Mouse (Mus musculus): ENCODE results near the gene Gm10160.
"Not testable (repeated sequence)": the region's sequence is repeated elsewhere in the genome, so short reads cannot be mapped to it uniquely, and the experiment has no call there.

Gm10160 gene

GRCm38 (mm10) chr7:81858968-81859721, 3.6 kb upstream of the Gm10160 start, which contains the start of gene Tm6sf1:
Gene Tm6sf1 (plus strand): TSS chr7:81859001.
- in situ Hi-C loops (cut with MboI; ENCODE audit: low sequenced_read_pairs), result no loop called here

DNA sequence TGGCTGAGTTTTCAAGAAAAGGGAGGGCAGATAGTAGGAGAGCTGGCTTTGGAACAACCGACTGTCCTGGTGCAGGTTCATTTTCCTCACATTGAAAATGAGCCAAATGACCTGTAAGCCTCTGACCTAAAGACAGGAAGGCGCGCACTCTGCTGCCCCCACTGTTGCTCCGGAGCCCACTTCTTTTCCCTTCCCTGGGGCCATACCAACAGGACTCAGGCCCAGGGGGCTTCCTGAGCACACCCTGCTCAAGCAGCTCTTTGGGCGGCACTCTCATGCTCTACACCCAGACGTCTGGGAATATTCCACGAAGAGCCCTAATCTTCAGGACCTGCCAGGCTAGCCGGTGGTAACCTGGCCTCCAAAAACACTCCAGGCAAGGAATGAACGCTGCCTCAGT, 2.6 kb upstream of the Gm10160 start:
- in situ Hi-C loops (cut with MboI; ENCODE audit: low sequenced_read_pairs), result no loop called here

DNA sequence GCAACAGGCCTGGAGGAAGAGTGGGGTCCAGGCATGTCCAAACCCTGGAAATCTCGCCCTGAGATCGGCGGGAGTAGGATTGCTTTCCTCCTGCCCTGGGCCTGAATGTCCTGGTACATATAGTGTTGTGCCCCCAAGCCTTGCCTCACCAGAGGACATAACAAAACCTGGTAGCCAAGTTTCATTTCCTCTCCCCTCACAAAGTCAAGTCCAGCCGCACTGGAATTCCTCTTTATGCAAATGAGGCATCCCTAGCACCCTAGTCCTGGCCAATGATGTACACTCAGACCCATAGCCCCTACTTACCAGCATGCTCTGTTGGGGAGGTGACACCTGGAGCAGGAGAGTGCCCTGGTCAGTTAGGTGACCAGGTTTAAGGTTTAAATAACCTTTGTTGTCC, 627 bp upstream of the Gm10160 start:
- in situ Hi-C loops (cut with MboI; ENCODE audit: low sequenced_read_pairs), result no loop called here

- in situ Hi-C loops (cut with MboI; ENCODE audit: low sequenced_read_pairs), result no loop called here
These were observed 856 bp downstream of the Gm10160 start for GRCm38 (mm10) chr7:81854568-81855307.

GRCm38 (mm10) chr7:81851706-81852105, 3.9 kb downstream of the Gm10160 start:
- in situ Hi-C loops (cut with MboI; ENCODE audit: low sequenced_read_pairs), result no loop called here

GRCm38 (mm10) chr7:81850171-81850570, 5.4 kb downstream of the Gm10160 start:
- in situ Hi-C loops (cut with MboI; ENCODE audit: low sequenced_read_pairs), result no loop called here

GRCm38 (mm10) chr7:81849633-81850032, 6.0 kb downstream of the Gm10160 start:
- in situ Hi-C loops (cut with MboI; ENCODE audit: low sequenced_read_pairs), result no loop called here

DNA sequence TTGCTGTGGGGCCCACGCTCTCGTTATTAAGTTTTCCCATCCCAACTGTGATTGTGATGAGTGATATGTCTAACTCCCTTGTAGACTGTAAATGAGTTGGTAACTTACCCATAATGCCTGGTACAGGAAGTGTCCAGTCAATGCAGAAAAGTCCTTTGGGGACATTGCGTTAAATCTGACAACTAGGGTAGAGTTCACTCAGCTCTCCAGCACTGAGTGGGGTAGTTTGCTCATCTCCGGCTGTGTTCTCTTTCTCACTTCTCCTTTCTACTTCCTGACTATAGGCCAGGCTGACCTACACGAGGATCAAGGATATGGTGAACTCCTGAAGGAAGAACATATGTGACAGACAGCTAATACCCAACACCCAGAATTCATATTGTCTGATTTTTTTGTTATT, 6.4 kb downstream of the Gm10160 start:
- in situ Hi-C loops (cut with MboI; ENCODE audit: low sequenced_read_pairs), result no loop called here

- in situ Hi-C loops (cut with MboI; ENCODE audit: low sequenced_read_pairs), result no loop called here
These were observed 7.8 kb downstream of the Gm10160 start for GRCm38 (mm10) chr7:81847777-81848176.

DNA sequence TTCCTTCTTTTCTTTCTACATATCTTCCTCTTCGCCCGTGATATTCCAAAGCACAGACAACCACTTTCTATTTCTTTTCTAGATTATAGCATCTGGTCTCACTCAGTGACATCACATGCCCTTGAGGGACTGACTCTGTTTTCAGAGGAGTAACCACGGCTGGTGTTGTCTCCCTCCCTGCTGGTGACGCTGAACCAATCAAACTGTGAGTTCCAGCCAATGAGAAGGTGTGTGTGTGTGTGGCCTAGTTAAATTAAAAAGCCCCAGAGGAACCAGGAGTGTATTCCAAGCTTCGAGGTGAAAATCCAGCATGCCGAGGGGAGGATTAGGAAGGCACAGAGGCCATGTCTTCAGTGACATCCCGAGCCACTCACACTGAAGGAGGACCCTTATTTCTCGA, 8.6 kb downstream of the Gm10160 start:
- in situ Hi-C loops (cut with MboI; ENCODE audit: low sequenced_read_pairs), result no loop called here

DNA sequence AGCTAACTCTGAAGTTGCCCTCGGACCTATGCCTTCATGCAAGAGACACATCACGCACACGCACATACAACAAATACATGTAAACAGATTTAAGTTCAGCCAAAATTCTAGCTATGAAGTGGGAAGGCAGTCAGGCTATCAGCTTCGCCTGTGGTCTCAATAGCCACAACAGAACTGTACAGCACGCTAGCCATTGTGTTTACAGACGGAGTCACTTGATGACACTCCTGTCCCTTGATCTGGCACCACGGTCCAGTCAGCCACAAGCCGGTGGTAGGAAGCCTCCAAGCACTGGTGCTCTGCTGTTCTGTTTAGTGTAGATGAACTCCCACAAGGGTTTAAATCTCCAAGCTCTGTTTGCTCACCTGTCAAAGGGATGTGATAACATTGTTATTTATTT, 9.6 kb downstream of the Gm10160 start:
- in situ Hi-C loops (cut with MboI; ENCODE audit: low sequenced_read_pairs), result no loop called here

- in situ Hi-C loops (cut with MboI; ENCODE audit: low sequenced_read_pairs), result no loop called here
These were observed 10.3 kb downstream of the Gm10160 start for GRCm38 (mm10) chr7:81845313-81845712.

DNA sequence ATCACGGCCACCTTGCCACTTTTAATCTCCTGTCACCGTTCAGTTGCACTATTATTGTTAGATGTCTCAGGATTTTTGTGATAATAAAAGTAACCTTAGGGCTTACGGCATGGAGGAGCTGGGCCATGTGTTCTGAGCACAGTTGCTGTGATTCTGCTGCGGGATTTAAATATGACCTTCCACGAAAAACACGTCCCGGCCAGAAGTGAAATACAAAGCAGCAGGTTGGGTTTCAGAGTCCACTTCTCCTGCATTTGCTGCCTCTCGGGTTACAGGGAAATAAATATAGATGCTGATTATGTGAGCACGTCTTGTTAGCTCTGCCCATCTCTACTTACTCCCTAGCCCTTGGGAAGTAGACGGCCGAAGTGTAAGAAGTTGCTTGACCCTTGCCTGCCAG, 10.8 kb downstream of the Gm10160 start:
- in situ Hi-C loops (cut with MboI; ENCODE audit: low sequenced_read_pairs), result no loop called here

GRCm38 (mm10) chr7:81843903-81844302, 11.7 kb downstream of the Gm10160 start:
- in situ Hi-C loops (cut with MboI; ENCODE audit: low sequenced_read_pairs), result no loop called here

- in situ Hi-C loops (cut with MboI; ENCODE audit: low sequenced_read_pairs), result no loop called here
These were observed 12.6 kb downstream of the Gm10160 start for GRCm38 (mm10) chr7:81842998-81843397.

GRCm38 (mm10) chr7:81842141-81842540, 13.5 kb downstream of the Gm10160 start:
- in situ Hi-C loops (cut with MboI; ENCODE audit: low sequenced_read_pairs), result no loop called here

GRCm38 (mm10) chr7:81841439-81841838, 14.2 kb downstream of the Gm10160 start:
- in situ Hi-C loops (cut with MboI; ENCODE audit: low sequenced_read_pairs), result no loop called here

DNA sequence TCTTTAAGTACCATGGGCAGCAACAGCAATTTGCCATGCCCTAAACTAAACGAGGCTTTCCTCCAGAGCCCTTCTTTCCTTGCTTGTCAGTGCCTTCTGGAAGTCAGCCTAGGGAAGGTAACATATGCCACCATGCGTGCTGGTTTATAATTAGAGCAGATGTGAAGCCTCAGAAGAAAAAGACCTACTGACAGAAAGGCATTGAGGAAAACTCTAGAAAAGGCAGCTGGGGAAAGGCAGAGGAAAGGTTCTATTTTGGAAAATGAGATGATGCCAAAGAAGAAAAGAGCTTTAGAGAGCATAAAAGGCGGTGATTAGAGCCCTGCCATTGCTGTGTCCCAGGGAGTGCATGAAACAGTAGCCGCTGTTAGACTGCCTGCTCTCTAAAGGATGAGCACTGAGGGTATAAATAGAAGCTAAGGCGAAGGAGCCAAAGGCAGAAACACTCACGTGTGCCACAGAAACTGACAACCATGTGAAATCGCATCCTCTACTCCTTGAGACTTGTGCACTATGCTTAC, 14.9 kb downstream of the Gm10160 start:
- in situ Hi-C loops (cut with MboI; ENCODE audit: low sequenced_read_pairs), result no loop called here

- in situ Hi-C loops (cut with MboI; ENCODE audit: low sequenced_read_pairs), result no loop called here
These were observed 15.8 kb downstream of the Gm10160 start for GRCm38 (mm10) chr7:81839746-81840145.

DNA sequence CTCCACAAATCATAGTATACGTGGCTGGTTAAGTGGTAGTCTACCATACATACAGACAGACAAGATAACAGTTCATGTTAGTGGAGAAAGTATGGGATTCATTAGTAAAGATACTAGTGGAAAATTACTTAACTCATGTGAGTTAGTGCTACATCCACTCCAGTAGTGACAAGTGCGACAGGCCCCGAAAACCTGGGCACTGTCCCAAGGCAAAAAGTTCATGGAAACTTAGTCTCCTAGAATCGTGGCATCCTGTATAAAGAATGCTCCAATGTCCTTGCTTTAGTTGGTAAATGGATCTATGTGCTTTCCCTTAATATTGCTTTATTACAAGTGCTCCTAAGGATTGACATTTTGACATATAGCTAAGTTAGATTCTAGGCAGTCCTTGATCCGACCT, 17.8 kb downstream of the Gm10160 start:
- in situ Hi-C loops (cut with MboI; ENCODE audit: low sequenced_read_pairs), result not testable (repeated sequence)

- in situ Hi-C loops (cut with MboI; ENCODE audit: low sequenced_read_pairs), result no loop called here
These were observed 20.2 kb downstream of the Gm10160 start for GRCm38 (mm10) chr7:81835430-81835829.

DNA sequence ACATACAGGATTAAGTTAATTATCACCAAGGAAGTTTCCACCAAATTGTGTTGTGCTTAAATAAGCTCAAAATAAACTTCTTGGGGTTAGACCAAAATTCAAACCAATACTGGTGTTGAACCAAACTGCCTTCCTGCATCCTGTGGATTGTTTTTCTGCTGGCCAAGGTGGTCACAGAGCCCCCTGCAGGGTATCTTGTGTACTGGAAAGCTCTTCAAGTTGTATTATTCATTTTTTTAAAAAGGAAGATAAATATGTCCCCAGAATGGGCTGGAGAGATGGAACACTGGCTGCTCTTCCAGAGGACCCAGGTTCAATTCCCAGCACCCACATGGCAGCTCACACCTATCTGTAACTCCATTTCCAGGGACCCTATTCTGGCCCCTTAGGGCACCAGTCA, 20.7 kb downstream of the Gm10160 start:
- in situ Hi-C loops (cut with MboI; ENCODE audit: low sequenced_read_pairs), result no loop called here

All from CH12F3 (cell line).